In genomic region chr3:51654303-51655055, GRCm38 (mm10) we compare ENCODE assay signal across 1 mouse cellular context.
TF ChIP-seq lines count a peak whose summit lies in the region.

No protein-coding gene starts in this region.

TF ChIP-seq in CH12.LX, 34 proteins besides CTCF, POLR2A, EP300 and RAD21 (continued from another document):
- TF ChIP-seq USF1 (IDR thresholded peaks at IDR 0.05; ENCODE audit: low read depth, low read length) (no peak), MXI1 (IDR thresholded peaks at IDR 0.05; ENCODE audit: low read depth, low read length) (no peak), ZC3H11A (IDR thresholded peaks at IDR 0.05; ENCODE audit: low read depth, low read length) (no peak), NELFE (IDR thresholded peaks at IDR 0.05; ENCODE audit: low read depth, low read length) (no peak), JUND (conservative IDR thresholded peaks at IDR 0.05; ENCODE audit: low read depth, low read length) (no peak), PAX5 (IDR thresholded peaks at IDR 0.05; ENCODE audit: low read length) (no peak), RCOR1 (conservative IDR thresholded peaks at IDR 0.05; ENCODE audit: low read depth, low read length) (no peak), MAX (IDR thresholded peaks at IDR 0.05; ENCODE audit: low read length) (no peak), KAT2A (IDR thresholded peaks at IDR 0.05; ENCODE audit: insufficient replicate concordance, low read length) (no peak), ELF1 (IDR thresholded peaks at IDR 0.05; ENCODE audit: low read depth, low read length) (no peak), POLR2AphosphoS2 (IDR thresholded peaks at IDR 0.05; ENCODE audit: low read depth, low read length) (no peak), SIN3A (IDR thresholded peaks at IDR 0.05; ENCODE audit: low read length) (no peak)
